11 mouse cellular contexts compared by ENCODE assay signal in the genomic region with DNA sequence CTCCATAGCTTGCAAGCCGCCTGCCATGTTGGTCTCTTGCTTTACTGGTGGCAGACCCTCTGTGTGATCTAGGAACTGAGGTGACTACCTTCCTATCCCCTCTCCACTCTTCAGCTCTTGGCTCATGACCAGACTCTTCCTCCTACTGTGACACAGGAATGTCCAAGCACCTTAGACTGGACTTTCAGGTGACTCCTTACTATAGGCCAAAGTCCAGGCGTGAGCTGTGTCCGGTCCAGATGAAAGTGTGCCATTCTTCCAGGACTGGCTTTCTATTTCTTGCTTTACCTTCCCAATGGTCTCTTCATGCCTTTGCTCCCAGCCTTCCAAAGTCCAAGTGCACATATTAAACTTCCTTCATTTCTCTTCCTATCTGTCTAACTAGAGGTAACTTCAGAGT.
"Had no signal": no experiment of that assay in that cellular context is flagged by ENCODE, and none has a peak within 500 bp of the region (broad histone marks: within the 10 kb centered on the region; RNA-seq: fewer than 3 reads in every experiment).

No protein-coding gene starts in this region.

- ATAC-seq: midbrain, embryonic 13.5 days had no signal

- H3K4me2 ChIP-seq: limb, embryonic 15.5 days; midbrain, embryonic 13.5 days; neural tube, embryonic 15.5 days had no signal

- H3K27ac ChIP-seq: kidney, postnatal 0 days; limb, embryonic 15.5 days; liver, embryonic 14.5 days; midbrain, embryonic 13.5 days; neural tube, embryonic 15.5 days; stomach, postnatal 0 days had no signal

- H3K4me3 ChIP-seq: limb, embryonic 15.5 days; midbrain, embryonic 13.5 days; neural tube, embryonic 15.5 days had no signal

- H3K4me1 ChIP-seq: midbrain, embryonic 13.5 days; neural tube, embryonic 15.5 days had no signal

- H3K9ac ChIP-seq: limb, embryonic 15.5 days; liver, embryonic 14.5 days; midbrain, embryonic 13.5 days; neural tube, embryonic 15.5 days had no signal

- H3K9me3 ChIP-seq: limb, embryonic 15.5 days; midbrain, embryonic 13.5 days; neural tube, embryonic 15.5 days had no signal

- DNase-seq: layer of hippocampus, adult 9-11 months; layer of hippocampus, postnatal 36 days; lung, adult 18-20 months; right cerebral cortex, adult 18-20 months; right cerebral cortex, postnatal 25 days had no signal

- H3K36me3 ChIP-seq: limb, embryonic 15.5 days; midbrain, embryonic 13.5 days; neural tube, embryonic 15.5 days had no signal

- H3K27me3 ChIP-seq: limb, embryonic 15.5 days; midbrain, embryonic 13.5 days; neural tube, embryonic 15.5 days had no signal
